Mouse (Mus musculus) heart, embryonic 13.5 days (tissue): ENCODE results near the gene Cyp2j7. TPM values are rescaled to one million over a fixed set of nuclear protein-coding genes. Genes with fewer than 3 reads are reported as not detected.
"Not testable (repeated sequence)": the region's sequence is repeated elsewhere in the genome, so short reads cannot be mapped to it uniquely, and the experiment has no call there.

ENCODE experiments used
- ATAC-seq: fragments of 200-750 bp; cut with Nextera tagmentation; 2 replicates; pipeline ENCODE4 v1.8.0; 2017; ENCODE audit warnings: moderate TSS enrichment; ENCODE audit not compliant: insufficient number of reproducible peaks, low FRiP score, low TSS enrichment; ENCODE audit errors: extremely low read depth
- H3K27ac ChIP-seq: fragments of 300-500 bp; sonication (generic); replicated peaks from 2 replicates; pipeline ENCODE4 v1.5.1; 2015; ENCODE audit warnings: moderate library complexity, mild to moderate bottlenecking, inconsistent platforms
- H3K27me3 ChIP-seq: fragments of 300-500 bp; sonication (generic); replicated peaks from 2 replicates; pipeline ENCODE4 v1.6.1; 2015; ENCODE audit warnings: mild to moderate bottlenecking, inconsistent platforms
- H3K36me3 ChIP-seq: fragments of 300-500 bp; sonication (generic); 2 replicates; pipeline ENCODE4 v1.6.1; 2015; ENCODE audit warnings: mild to moderate bottlenecking, inconsistent platforms
- H3K4me1 ChIP-seq: fragments of 300-500 bp; sonication (generic); 2 replicates; pipeline ENCODE4 v1.6.1; 2015; ENCODE audit warnings: inconsistent platforms
- H3K4me2 ChIP-seq: fragments of 300-500 bp; sonication (generic); 2 replicates; pipeline ENCODE4 v1.6.1; 2015; ENCODE audit warnings: inconsistent platforms, mild to moderate bottlenecking, moderate library complexity
- H3K4me3 ChIP-seq: fragments of 300-500 bp; sonication (generic); 2 replicates; pipeline ENCODE4 v1.5.1; 2015; ENCODE audit warnings: moderate library complexity, mild to moderate bottlenecking, inconsistent platforms
- H3K9ac ChIP-seq: fragments of 300-500 bp; sonication (generic); 2 replicates; pipeline ENCODE4 v1.6.1; 2015; ENCODE audit warnings: inconsistent platforms, mild to moderate bottlenecking, moderate library complexity
- H3K9me3 ChIP-seq: fragments of 300-500 bp; sonication (generic); 2 replicates; pipeline ENCODE4 v1.6.1; 2016; ENCODE audit warnings: inconsistent platforms
- WGBS: fragments of 180-500 bp; shearing (Covaris S2); methylation state at CpG from one replicate; pipeline ENCODE4 v1.1.7; 2015; ENCODE audit warnings: mixed read lengths; 5-methylcytosine and 5-hydroxymethylcytosine counted together
- polyA plus RNA-seq: library from polyadenylated mRNA; unstranded; fragments of >200 nt; fragmentation: Nextera tagmentation; extraction: Ambion mirVana; gene quantifications from 2 replicates; pipeline ENCODE4 v1.2.1, GENCODE M21; 2015

Cyp2j7 gene
- not detected in 2 replicates for polyA plus RNA-seq

- H3K4me3 ChIP-seq = no peak within 1 kb of the TSS
- H3K36me3 ChIP-seq = no peaks in the 10 kb centered on the region
- no peaks in the 10 kb centered on the region for H3K9me3 ChIP-seq
- ATAC-seq = no peak
- H3K4me1 ChIP-seq = no peaks in the 10 kb centered on the region
- H3K9ac ChIP-seq = no peak within 1 kb of the TSS
- WGBS = 61% methylated on average over 3 of the region's 3 CpGs
- no peak within 1 kb of the TSS for H3K4me2 ChIP-seq
- H3K27me3 ChIP-seq = no peaks in the 10 kb centered on the region
- H3K27ac ChIP-seq = no peak within 1 kb of the TSS
Observed at GRCm38 (mm10) chr4:96236559-96236958, at the start of gene Cyp2j7. Gene Cyp2j7 (minus strand): TSS chr4:96236659.

- not testable (repeated sequence) for H3K9ac ChIP-seq, ATAC-seq, H3K36me3 ChIP-seq, H3K4me1 ChIP-seq, H3K4me3 ChIP-seq, H3K4me2 ChIP-seq, H3K27ac ChIP-seq, H3K27me3 ChIP-seq
- 60% methylated on average over 1 of the region's 1 CpGs for WGBS
- peaks cover 16% of the 10 kb centered on the region for H3K9me3 ChIP-seq
Observed at GRCm38 (mm10) chr4:96276896-96277295, 40.4 kb upstream of the Cyp2j7 start.

- Histone ChIP-seq H3K36me3 (no peaks in the 10 kb centered on the region), H3K4me2 (no peak overlapping the region), H3K4me3 (no peak overlapping the region), H3K27me3 (no peaks in the 10 kb centered on the region), H3K9ac (no peak overlapping the region), H3K4me1 (no peaks in the 10 kb centered on the region), H3K9me3 (no peaks in the 10 kb centered on the region), H3K27ac (no peak overlapping the region)
- ATAC-seq = no peak
Observed at GRCm38 (mm10) chr4:96273907-96274306, 37.4 kb upstream of the Cyp2j7 start.

GRCm38 (mm10) chr4:96196701-96197100 is 39.8 kb downstream of the Cyp2j7 start:
- Histone ChIP-seq H3K27ac (no peak overlapping the region), H3K9me3 (no peaks in the 10 kb centered on the region), H3K4me3 (no peak overlapping the region), H3K4me2 (no peak overlapping the region), H3K27me3 (no peaks in the 10 kb centered on the region), H3K36me3 (no peaks in the 10 kb centered on the region), H3K4me1 (no peaks in the 10 kb centered on the region), H3K9ac (no peak overlapping the region)
- no peak for ATAC-seq
- 60% methylated on average over 1 of the region's 1 CpGs for WGBS

- not testable (repeated sequence) for H3K4me2 ChIP-seq, H3K4me1 ChIP-seq, ATAC-seq, H3K36me3 ChIP-seq, H3K4me3 ChIP-seq, H3K27ac ChIP-seq, H3K9ac ChIP-seq, H3K27me3 ChIP-seq, H3K9me3 ChIP-seq
- 83% methylated on average over 5 of the region's 5 CpGs for WGBS
Observed at GRCm38 (mm10) chr4:96189321-96189720, 47.1 kb downstream of the Cyp2j7 start.

GRCm38 (mm10) chr4:96188671-96189070 is 47.8 kb downstream of the Cyp2j7 start:
- not testable (repeated sequence) for H3K4me2 ChIP-seq, H3K9ac ChIP-seq, H3K27ac ChIP-seq, ATAC-seq, H3K36me3 ChIP-seq, H3K27me3 ChIP-seq, H3K9me3 ChIP-seq, H3K4me1 ChIP-seq, H3K4me3 ChIP-seq
- WGBS = 76% methylated on average over 2 of the region's 2 CpGs

- H3K4me3 ChIP-seq, H3K36me3 ChIP-seq, H3K9me3 ChIP-seq, H3K27ac ChIP-seq, H3K27me3 ChIP-seq, H3K9ac ChIP-seq, H3K4me2 ChIP-seq, ATAC-seq, H3K4me1 ChIP-seq: not testable (repeated sequence)
- WGBS = 79% methylated on average over 2 of the region's 2 CpGs
Observed at GRCm38 (mm10) chr4:96188146-96188545, 48.3 kb downstream of the Cyp2j7 start.

GRCm38 (mm10) chr4:96184716-96185115 is 51.7 kb downstream of the Cyp2j7 start:
- H3K9me3 ChIP-seq, H3K4me2 ChIP-seq, ATAC-seq, H3K4me1 ChIP-seq, H3K9ac ChIP-seq, H3K4me3 ChIP-seq, H3K36me3 ChIP-seq, H3K27ac ChIP-seq, H3K27me3 ChIP-seq: not testable (repeated sequence)
- 63% methylated on average over 2 of the region's 2 CpGs for WGBS

- H3K9me3 ChIP-seq = no peaks in the 10 kb centered on the region
- no peak overlapping the region for H3K4me3 ChIP-seq
- 67% methylated on average over 1 of the region's 1 CpGs for WGBS
- H3K4me1 ChIP-seq = no peaks in the 10 kb centered on the region
- no peaks in the 10 kb centered on the region for H3K36me3 ChIP-seq
- no peak overlapping the region for H3K9ac ChIP-seq
- no peaks in the 10 kb centered on the region for H3K27me3 ChIP-seq
- ATAC-seq = no peak
- H3K4me2 ChIP-seq = no peak overlapping the region
- H3K27ac ChIP-seq = no peak overlapping the region
Observed at GRCm38 (mm10) chr4:96162839-96163238, 73.6 kb downstream of the Cyp2j7 start.

GRCm38 (mm10) chr4:96161575-96161974 is 74.9 kb downstream of the Cyp2j7 start:
- Histone ChIP-seq H3K9ac (no peak overlapping the region), H3K4me2 (no peak overlapping the region), H3K27ac (no peak overlapping the region), H3K4me3 (no peak overlapping the region), H3K27me3 (no peaks in the 10 kb centered on the region), H3K4me1 (no peaks in the 10 kb centered on the region), H3K9me3 (no peaks in the 10 kb centered on the region), H3K36me3 (no peaks in the 10 kb centered on the region)
- ATAC-seq = no peak
- whole genome bisulfite sequencing = 66% methylated on average over 1 of the region's 1 CpGs
